In the genomic region with DNA sequence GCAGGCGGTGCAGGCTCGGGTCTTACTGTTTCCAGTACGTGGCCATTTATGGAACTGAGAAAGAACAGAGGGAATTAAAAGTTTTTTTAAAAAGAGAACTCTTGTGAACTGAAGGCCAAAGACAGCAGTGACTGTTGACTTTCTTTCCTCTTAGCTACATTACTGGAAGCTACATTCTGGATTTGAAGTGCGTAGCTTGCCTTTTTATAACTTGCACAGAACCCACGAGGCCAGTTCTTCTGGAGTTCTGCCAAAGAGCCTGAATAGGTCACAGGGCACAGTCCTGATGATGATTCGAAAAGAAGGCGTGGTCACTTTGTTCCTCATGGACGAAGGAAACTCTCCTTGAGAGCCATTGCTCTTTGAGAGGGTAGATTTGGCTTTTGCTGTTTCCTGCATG, we compare ENCODE assay signal across 8 mouse cellular contexts. TPM values are rescaled to one million over a fixed set of nuclear protein-coding genes. Genes with fewer than 3 reads are reported as not detected.
DNase-seq lines count a peak whose midpoint lies in the region; ATAC-seq lines count a peak whose summit lies in the region.

No protein-coding gene starts in this region.

- no peaks in the 10 kb centered on the region for H3K27me3 ChIP-seq in hindbrain, embryonic 14.5 days (ENCODE audit: control insufficient read depth, insufficient read depth, low read length)
- H3K27me3 ChIP-seq in hindbrain, embryonic 10.5 days (ENCODE audit: insufficient read depth, poor library complexity, severe bottlenecking), result no peaks in the 10 kb centered on the region

- peak; percentile 47 for DNase-seq in hindbrain, embryonic 14.5 days (ENCODE audit: low spot score)
- no peak for DNase-seq in hindbrain, embryonic 10.5 days (ENCODE audit: low spot score)
- DNase-seq in gastrocnemius, postnatal 14 days, result peak; percentile 31
- DNase-seq in kidney, adult 8-10 months, result peak; percentile 86 to 88
- peak; percentile 90 for DNase-seq in lung, postnatal 36 days
- no peak for DNase-seq in cerebellum, postnatal 4 days (ENCODE audit: low spot score in 2 of 2)
- DNase-seq in urinary bladder, postnatal 4 days (ENCODE audit: low spot score in 2 of 2), result no peak

- peak overlapping the region; percentile 36; the same call in 1 of the 2 replicates for H3K27ac ChIP-seq in hindbrain, embryonic 14.5 days
- no peak overlapping the region for H3K27ac ChIP-seq in hindbrain, embryonic 10.5 days

- H3K4me3 ChIP-seq in hindbrain, embryonic 14.5 days (replicated peaks; ENCODE audit: low read length), result no peak overlapping the region
- H3K4me3 ChIP-seq in hindbrain, embryonic 10.5 days, result no peak overlapping the region

- H3K4me1 ChIP-seq in hindbrain, embryonic 14.5 days (replicated peaks; ENCODE audit: control insufficient read depth, insufficient read depth, low read length), result 0 out of 2 replicates have a peak, but pooled peaks cover 3% of the 10 kb centered on the region
- peaks cover 9% of the 10 kb centered on the region for H3K4me1 ChIP-seq in hindbrain, embryonic 10.5 days (replicated peaks)

- H3K4me2 ChIP-seq in hindbrain, embryonic 14.5 days (replicated peaks), result peak overlapping the region; percentile 12; the same call in 1 of the 2 replicates

- no peak overlapping the region for H3K9ac ChIP-seq in hindbrain, embryonic 14.5 days

- WGBS in hindbrain, embryonic 14.5 days, result 65% methylated on average over 8 of the region's 8 CpGs
- 69% methylated on average over 8 of the region's 8 CpGs for WGBS in hindbrain, embryonic 10.5 days

- H3K9me3 ChIP-seq in hindbrain, embryonic 14.5 days (ENCODE audit: control insufficient read depth, low read length), result no peaks in the 10 kb centered on the region
- H3K9me3 ChIP-seq in hindbrain, embryonic 10.5 days, result no peaks in the 10 kb centered on the region

- intact Hi-C loops in gastrocnemius, postnatal 14 days (cut with DNase I; ENCODE audit: low total_unique reads), result no loop called here

- no peak for ATAC-seq in hindbrain, embryonic 14.5 days (ENCODE audit: low FRiP score)
- no peak for ATAC-seq in CD4-positive, CD25-positive, alpha-beta regulatory T cell, adult 4 months

- H3K36me3 ChIP-seq in hindbrain, embryonic 14.5 days (replicated peaks; ENCODE audit: control insufficient read depth, insufficient read depth), result no peaks in the 10 kb centered on the region
- peaks cover 9% of the 10 kb centered on the region for H3K36me3 ChIP-seq in hindbrain, embryonic 10.5 days

RNA-seq across cellular contexts. Expression of a gene that starts 35.6 kb away (rescaled TPM):
- 47.0 and 52.6 TPM in 2 replicates for polyA plus RNA-seq in hindbrain, embryonic 14.5 days (2014; fragmentation: Nextera tagmentation; extraction: Ambion mirVana)
- polyA plus RNA-seq in hindbrain, embryonic 10.5 days (2016; fragmentation: Nextera tagmentation; extraction: Ambion mirVana), result 84.3 and 91.3 TPM in 2 replicates
- 10 to 100 TPM; 18.3 to 20.9 TPM for total RNA-seq in gastrocnemius, postnatal 14 days (2021)
- polyA plus RNA-seq in CD4-positive, CD25-positive, alpha-beta regulatory T cell, adult 4 months (2017; shearing (Covaris generic)), result 10 to 100 TPM; 10.9 to 19.2 TPM

Comparison
In these comparisons a context has a peak if more than half of its experiments do, and no peak if none do; other contexts are left out.
1. DNase-seq: peak in hindbrain, embryonic 14.5 days (single experiment), gastrocnemius, postnatal 14 days (single experiment), kidney, adult 8-10 months (2 of 2) and lung, postnatal 36 days (single experiment); none in hindbrain, embryonic 10.5 days (single experiment), cerebellum, postnatal 4 days (0 of 2) and urinary bladder, postnatal 4 days (0 of 2).